Mouse (Mus musculus) thymus, adult 2 months (tissue): ENCODE results near the gene Rc3h2.

Experiments used
- CTCF ChIP-seq: fragments of 200-500 bp; IDR thresholded peaks from 2 replicates; pipeline ENCODE4 v1.5.1; 2012; ENCODE audit warnings: mild to moderate bottlenecking, control low read depth, low read length, moderate library complexity, borderline replicate concordance; ENCODE audit not compliant: control insufficient read depth, poor library complexity, insufficient read depth; ENCODE audit errors: extremely low read depth
- POLR2A ChIP-seq: fragments of 200-500 bp; IDR thresholded peaks from 2 replicates; pipeline ENCODE4 v1.6.1; 2012; ENCODE audit warnings: mild to moderate bottlenecking, low read length, control low read depth, moderate library complexity; ENCODE audit not compliant: control insufficient read depth, poor library complexity, insufficient read depth; ENCODE audit errors: extremely low read depth

DNA sequence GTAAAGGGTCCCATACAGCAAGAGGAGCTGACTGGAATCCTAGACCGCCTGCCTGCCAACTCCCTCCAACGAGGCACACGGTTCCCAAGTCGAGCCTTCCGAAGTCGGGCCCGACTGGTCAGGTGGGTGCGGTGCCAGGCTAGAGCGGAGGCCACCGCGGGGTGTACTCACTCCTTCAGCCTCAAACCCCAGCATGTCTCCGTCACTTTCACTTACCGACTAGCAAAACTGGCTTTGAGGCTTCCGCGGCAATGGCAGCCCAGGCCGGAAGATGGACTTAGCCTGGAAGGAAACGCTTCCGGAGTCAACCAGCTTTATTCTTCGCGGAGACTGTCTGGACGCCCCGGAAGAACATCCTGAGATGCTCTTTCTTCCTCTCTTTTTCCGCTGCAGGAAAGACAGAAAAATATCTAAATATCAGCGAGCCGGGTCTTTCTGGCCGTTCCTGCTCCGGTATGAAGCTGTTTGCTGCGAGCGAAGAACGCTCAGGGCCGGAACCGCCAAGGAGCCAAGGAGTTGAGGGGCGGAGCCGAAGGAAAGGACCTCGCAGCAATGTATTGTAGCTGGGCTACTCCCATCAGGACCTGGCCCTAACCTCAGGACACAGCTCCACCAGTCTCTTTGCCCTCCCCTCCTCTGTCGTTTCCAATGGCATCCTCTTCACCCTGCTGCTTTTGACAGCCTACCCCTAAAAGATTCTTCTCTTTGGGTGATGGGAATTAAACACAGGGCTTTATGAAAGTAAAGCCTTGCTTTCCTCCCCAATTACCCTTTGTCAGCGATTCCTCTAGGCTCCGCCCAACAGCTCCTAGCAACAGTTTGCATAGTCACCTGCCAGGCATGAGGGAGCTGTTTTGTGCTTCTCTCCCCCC lies 8.1 kb upstream of the Rc3h2 start:
- peak; percentile 41; the same call in 1 of the 2 replicates for TF ChIP-seq POLR2A
- no peak for TF ChIP-seq CTCF
